Mouse (Mus musculus) heart, postnatal 0 days (tissue): ENCODE measurements at regions not wholly inside any gene's neighbourhood (a gene's known extent, or its start where the extent isn't known, plus 50 kb on each side); places are given as distances from the start of the nearest gene placed in this dataset.

ENCODE experiments used
- CTCF ChIP-seq: IDR thresholded peaks from 2 replicates; pipeline ENCODE4 v1.5.1; 2016; ENCODE audit warnings: antibody characterized with exemption, control low read depth, low read depth
- EP300 ChIP-seq: IDR thresholded peaks from 2 replicates; pipeline ENCODE4 v1.6.1; 2016; ENCODE audit warnings: antibody characterized with exemption, low read depth

DNA sequence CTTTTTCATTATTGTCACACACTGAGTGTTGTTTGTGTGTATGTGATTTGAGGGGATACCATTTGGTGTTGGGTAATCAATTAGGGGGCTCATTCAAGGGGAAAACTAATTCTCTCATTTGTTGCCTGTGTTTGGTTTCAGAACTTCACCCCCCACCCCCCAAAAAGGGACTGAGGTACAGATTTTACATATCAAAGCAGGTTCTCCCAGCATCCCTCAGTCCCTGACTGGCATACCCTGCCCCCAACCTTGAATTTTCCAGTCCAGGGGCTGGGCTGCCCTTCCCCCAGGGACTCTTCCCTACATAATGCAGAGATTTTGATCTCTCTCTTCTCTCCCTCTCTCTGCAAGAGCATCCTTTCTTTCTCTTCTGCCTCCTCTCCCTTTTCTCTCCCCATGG lies 155.5 kb downstream of the Dusp6 start:
- TF ChIP-seq CTCF (no peak), EP300 (no peak)
